Mouse (Mus musculus) urinary bladder, adult 18-20 months (tissue): Measurements from ENCODE around the gene Hltf.
"Not testable (repeated sequence)": the region's sequence is repeated elsewhere in the genome, so short reads cannot be mapped to it uniquely, and the experiment has no call there.

ENCODE experiments used
- DNase-seq, 2 experiments: peaks; one replicate each; pipeline ENCODE4 v3.0.0; 2022; ENCODE audit warnings: low spot score in 2 of 2, mixed read lengths in 2 of 2

Gene Hltf

GRCm38 (mm10) chr3:20057306-20058196 is at the start of gene Hltf:
Gene Hltf (plus strand): TSS chr3:20057811.
- DNase-seq = peak; percentile 94 to 96

DNA sequence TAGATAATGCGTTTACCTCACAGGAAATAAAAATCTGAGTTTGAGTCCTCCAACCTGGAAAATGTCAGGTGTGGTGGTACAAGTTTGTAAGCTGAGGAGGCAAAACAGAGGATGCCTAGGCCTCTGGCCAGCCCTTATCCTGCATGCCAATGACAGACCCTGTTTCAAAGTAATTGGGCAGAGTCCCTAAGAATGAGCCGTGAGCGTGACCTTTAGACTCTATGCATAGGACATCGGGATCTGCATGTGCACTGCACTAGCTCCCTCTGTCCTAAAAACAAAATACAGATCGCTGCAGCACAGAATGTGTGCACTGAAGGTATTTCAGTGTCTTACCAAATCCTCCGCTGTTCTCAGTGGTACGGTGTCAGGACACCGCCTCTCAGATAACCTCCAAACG is 47.1 kb upstream of the Hltf start:
- no peak for DNase-seq

GRCm38 (mm10) chr3:20010905-20011304 is 46.7 kb upstream of the Hltf start:
- not testable (repeated sequence) for DNase-seq

- DNase-seq = no peak
Measured at GRCm38 (mm10) chr3:20014454-20014853, 43.2 kb upstream of the Hltf start.

DNA sequence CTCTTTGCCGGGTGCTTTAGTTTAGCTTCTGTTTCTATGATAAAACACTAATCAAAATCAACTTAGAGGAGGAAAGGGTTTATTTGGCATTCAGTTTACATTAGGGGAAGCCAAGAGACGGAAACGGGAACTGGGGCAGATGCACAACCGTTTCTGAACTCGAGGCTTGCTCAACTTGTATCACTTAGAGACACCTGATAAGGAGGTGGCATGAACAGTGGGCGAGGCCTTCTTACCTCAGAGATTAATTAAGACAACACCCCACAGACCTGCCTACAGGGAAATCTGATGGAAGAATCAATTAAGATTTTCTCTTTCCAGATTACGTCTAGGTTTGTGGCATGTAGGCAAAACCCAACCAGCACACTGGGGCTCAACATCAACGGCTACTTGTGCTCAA is 39.5 kb upstream of the Hltf start:
- DNase-seq = no peak

DNA sequence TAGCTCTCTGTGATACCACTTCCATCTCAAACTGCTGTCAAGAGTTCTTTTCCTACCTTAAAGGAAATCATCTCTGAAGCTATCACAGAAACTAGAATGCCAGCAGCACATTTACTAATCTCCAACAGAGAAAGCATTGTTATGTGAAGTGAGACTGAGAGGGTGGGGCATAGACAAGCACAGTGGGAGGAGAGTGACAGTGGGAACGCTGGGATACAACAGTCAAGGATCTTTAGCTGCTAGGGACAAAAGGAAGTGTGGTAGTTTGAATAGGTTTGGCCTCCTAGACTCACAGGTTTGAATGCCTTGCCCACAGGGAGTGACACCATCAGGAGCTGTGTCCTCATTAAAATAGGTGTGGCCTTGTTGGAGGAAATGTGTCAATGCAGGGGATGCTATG is 33.8 kb upstream of the Hltf start:
- DNase-seq = no peak

- DNase-seq = no peak
Measured at GRCm38 (mm10) chr3:20026481-20026880, 31.1 kb upstream of the Hltf start.

GRCm38 (mm10) chr3:20026996-20027689 is 30.5 kb upstream of the Hltf start:
- DNase-seq = no peak

- no peak for DNase-seq
Measured at GRCm38 (mm10) chr3:20027788-20028187, 29.8 kb upstream of the Hltf start.

DNA sequence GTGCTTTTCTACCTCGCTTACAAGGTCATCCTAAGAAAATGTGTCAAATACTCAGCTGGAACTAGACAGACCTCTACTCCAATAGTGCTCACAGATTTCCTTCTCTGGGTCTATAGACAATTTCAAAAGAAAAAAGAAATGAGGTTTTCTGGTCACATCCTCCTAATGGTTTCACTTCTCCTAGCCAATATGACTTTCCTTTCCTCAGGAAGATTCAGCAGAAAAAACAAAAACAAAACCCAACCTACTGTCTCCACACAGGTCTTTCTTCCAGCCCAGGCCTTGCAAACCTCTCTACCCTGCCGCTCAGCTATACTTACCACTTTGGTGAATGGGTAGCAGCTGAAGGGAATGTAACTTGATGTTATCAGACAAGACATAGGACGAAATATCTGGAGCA is 29.0 kb upstream of the Hltf start:
- DNase-seq = no peak

- no peak for DNase-seq
Measured at GRCm38 (mm10) chr3:20030807-20031206, 26.8 kb upstream of the Hltf start.

GRCm38 (mm10) chr3:20033761-20034718 is 23.6 kb upstream of the Hltf start:
- no peak for DNase-seq

GRCm38 (mm10) chr3:20034719-20035404 is 22.7 kb upstream of the Hltf start, which contains the start of gene Hps3:
Gene Hps3 (minus strand): TSS chr3:20035315.
- peak; percentile 78 to 90 for DNase-seq

- DNase-seq = no peak
Measured at GRCm38 (mm10) chr3:20036069-20036468, 21.5 kb upstream of the Hltf start.

GRCm38 (mm10) chr3:20041461-20041860 is 16.1 kb upstream of the Hltf start:
- not testable (repeated sequence) for DNase-seq

DNA sequence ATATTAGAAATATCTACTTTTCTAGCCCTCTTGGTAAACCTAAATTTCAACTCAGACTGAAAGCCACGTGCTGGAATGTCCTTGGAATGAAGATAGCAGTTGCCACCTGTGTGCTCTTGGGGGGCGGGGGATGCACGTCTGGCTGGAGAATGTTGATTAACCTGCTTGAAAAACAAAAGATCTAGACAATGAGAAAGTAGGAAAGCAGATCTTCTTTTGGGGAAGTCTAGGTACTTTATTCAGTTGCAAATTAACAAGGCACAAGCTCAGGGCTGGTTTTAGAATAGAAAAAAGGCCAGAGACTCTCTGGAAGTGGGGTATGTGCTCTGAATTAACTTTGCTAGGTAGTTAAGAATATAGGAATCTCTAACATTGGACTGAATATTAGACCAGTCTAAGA is 12.9 kb upstream of the Hltf start:
- not testable (repeated sequence) for DNase-seq

GRCm38 (mm10) chr3:20058197-20058541 is 558 bp downstream of the Hltf start:
- no peak for DNase-seq

DNA sequence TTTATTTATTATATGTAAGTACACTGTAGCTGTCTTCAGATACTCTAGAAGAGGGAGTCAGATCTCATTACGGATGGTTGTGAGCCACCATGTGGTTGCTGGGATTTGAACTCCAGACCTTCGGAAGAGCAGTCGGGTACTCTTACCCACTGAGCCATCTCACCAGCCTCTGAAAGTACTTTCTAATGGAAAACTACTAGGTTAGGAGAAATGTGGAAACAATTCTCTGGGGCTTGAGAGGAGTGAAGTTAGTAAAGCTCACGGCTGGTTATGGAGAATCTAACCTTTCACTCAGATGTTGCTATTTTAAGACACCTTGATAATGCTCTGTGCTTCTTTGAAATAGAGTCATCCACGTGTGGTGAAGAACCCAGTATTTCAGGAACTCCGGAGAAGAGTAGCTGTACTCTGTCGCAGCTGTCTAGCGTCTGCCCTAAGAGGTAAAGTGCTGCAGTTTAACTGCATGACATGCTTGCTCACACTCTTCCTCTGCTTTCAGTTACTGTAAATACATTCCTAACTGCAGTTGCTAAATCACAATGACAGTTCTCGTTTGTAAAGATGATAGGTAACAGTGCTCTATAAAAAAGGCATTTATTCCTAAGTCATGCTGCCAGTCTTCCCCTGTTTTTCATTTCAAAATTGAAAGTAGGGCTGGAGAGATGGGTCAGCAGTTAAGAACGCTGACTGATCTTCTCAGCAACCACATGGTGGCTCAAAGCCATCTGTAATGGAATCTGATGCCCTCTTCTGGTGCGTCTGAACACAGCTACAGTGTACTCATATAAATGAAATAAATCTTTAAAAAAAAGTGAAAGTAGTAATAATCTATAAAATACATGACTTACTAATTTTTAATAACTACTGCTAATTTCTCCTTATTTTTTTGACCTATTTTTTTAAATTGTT is 18.8 kb downstream of the Hltf start:
- no peak for DNase-seq

DNA sequence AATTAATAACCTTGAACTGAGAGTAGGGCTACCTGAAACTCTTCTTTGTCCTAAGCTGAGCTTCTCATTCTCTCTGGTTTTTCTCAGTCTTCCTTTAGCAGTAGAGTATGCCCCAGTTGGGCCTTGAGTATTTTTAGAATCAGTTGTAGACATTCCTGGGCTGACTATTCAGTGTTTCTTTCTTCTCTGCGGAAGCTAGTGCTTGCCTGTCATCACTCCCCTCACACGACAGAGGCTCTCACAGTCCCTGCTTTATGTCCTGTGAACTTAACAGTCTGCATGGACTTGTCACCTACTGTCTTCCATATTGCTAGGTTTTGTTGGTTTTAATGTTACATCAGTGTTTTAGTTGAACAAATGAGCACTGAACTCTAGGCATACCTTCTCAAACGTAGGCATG is 24.6 kb downstream of the Hltf start:
- DNase-seq = no peak

DNA sequence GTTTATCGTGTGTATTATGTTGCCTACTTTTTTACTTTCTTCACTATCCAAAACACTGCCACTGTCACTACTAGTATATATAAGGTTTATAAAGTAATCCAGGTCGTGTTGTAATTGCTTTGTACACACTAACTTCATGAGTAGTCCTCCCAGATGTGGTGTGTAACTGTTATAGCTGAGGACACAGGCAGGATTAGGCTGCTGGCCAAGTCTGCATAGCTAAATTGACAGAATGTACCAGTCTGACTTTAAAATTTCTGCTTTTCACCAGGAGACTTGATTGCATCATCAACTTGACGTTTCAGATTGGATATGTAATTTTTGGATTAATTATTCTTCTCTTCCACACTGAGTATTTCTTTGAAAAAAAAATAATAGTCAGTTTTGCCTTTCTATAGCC is 46.2 kb downstream of the Hltf start:
- no peak for DNase-seq
